Mouse (Mus musculus) v-Abl transformed pro-B cells (cell line): ENCODE results near the gene Zfp987.
"Not testable (repeated sequence)": the region's sequence is repeated elsewhere in the genome, so short reads cannot be mapped to it uniquely, and the experiment has no call there.

ENCODE experiments used
- in situ Hi-C, 2 experiments: fragments of 400-800 bp; cut with MboI; formaldehyde crosslinking; loops; one replicate each; pipeline ENCODE4 v1.15.1; 2025; ENCODE audit not compliant: unreplicated experiment in 2 of 2

Zfp987 gene

DNA sequence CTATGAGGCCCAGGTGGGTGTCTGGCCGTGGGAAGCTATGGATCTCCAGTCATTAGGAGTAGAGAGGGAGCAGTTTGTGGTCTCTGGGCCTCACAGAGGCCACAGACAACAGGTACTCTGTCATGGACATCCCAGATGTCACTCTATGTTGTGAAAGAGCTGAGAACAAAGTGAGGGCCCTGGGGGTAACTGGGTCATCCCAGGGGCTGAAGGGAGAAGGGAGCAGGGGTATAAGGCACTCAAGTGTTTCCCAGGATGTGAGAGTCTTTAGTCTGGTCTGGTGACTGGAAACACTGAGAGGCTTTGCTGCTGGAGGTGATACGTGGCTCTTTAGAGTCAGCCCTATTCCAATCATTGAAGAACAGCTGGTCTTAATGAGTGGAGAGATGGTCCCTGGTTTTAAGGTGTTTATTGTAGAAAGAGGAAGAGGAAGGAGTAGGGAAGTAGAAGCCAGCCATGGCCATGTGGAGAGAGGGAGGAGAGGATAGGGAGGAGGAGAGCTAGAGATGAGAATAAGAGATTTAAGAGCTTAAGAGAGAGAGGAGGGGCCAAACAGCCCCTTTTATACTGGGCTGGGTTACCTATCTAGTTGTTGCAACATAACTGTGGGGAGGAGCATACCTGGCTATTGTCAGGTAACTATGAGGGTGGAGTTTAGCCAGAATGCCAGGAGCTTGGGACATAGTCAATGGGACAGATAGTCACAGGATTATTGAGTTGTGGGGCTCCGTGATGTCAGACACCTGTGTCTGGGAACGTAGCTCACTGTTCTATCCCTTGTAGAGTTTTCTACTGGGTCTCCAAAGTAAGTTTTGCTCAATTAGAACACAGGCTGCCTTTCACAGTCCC lies 76.5 kb downstream of the Zfp987 start:
- in situ Hi-C loops = not testable (repeated sequence)
